Mouse (Mus musculus) gonadal fat pad, adult 2 months (tissue): ENCODE data around the gene Bmp8a. TPM values are rescaled to one million over a fixed set of nuclear protein-coding genes. Genes with fewer than 3 reads are reported as not detected.
"Not testable (repeated sequence)": the region's sequence is repeated elsewhere in the genome, so short reads cannot be mapped to it uniquely, and the experiment has no call there.

Experiments used
- DNase-seq: peaks from one replicate; pipeline ENCODE4 v3.0.0-alpha.2; 2012; ENCODE audit warnings: low read depth
- polyA plus RNA-seq: library from polyadenylated mRNA; depleted of rRNA; stranded (reverse); fragments of >200 nt; gene quantifications from 2 replicates; pipeline ENCODE4 v1.2.3, GENCODE M21; 2012; rRNA removed

Gene Bmp8a
- polyA plus RNA-seq, result 3.1 and 6.7 TPM in 2 replicates

GRCm38 (mm10) chr4:123342642-123343470 is at the start of gene Bmp8a:
Gene Bmp8a, minus strand, starts transcription at chr4:123343252.
- DNase-seq, result no peak

GRCm38 (mm10) chr4:123392187-123392586 is 49.1 kb upstream of the Bmp8a start:
- DNase-seq, result no peak

- no peak for DNase-seq
These were observed 42.0 kb upstream of the Bmp8a start for GRCm38 (mm10) chr4:123385028-123385427.

GRCm38 (mm10) chr4:123383173-123383572 is 40.1 kb upstream of the Bmp8a start:
- no peak for DNase-seq

GRCm38 (mm10) chr4:123382051-123382450 is 39.0 kb upstream of the Bmp8a start:
- DNase-seq, result no peak

GRCm38 (mm10) chr4:123381598-123381997 is 38.5 kb upstream of the Bmp8a start:
- DNase-seq, result no peak

GRCm38 (mm10) chr4:123376031-123376430 is 33.0 kb upstream of the Bmp8a start:
- DNase-seq, result no peak

- DNase-seq, result no peak
These were observed 31.4 kb upstream of the Bmp8a start for GRCm38 (mm10) chr4:123374316-123375008.

GRCm38 (mm10) chr4:123363555-123363954 is 20.5 kb upstream of the Bmp8a start:
- no peak for DNase-seq

- no peak for DNase-seq
These were observed 17.7 kb upstream of the Bmp8a start for GRCm38 (mm10) chr4:123360771-123361170.

GRCm38 (mm10) chr4:123358613-123359012 is 15.6 kb upstream of the Bmp8a start:
- DNase-seq, result no peak

GRCm38 (mm10) chr4:123355941-123356340 is 12.9 kb upstream of the Bmp8a start:
- DNase-seq, result no peak

- no peak for DNase-seq
These were observed 10.3 kb upstream of the Bmp8a start for GRCm38 (mm10) chr4:123353271-123353877.

- DNase-seq, result no peak
These were observed 378 bp upstream of the Bmp8a start for GRCm38 (mm10) chr4:123343471-123343789.

- no peak for DNase-seq
These were observed 886 bp downstream of the Bmp8a start for GRCm38 (mm10) chr4:123342091-123342641.

GRCm38 (mm10) chr4:123340232-123340631 is 2.8 kb downstream of the Bmp8a start:
- no peak for DNase-seq

GRCm38 (mm10) chr4:123337693-123338092 is 5.4 kb downstream of the Bmp8a start:
- DNase-seq, result no peak

- no peak for DNase-seq
These were observed 7.1 kb downstream of the Bmp8a start for GRCm38 (mm10) chr4:123335796-123336585.

- DNase-seq, result not testable (repeated sequence)
These were observed 7.8 kb downstream of the Bmp8a start for GRCm38 (mm10) chr4:123335244-123335643.

GRCm38 (mm10) chr4:123334177-123334576 is 8.9 kb downstream of the Bmp8a start:
- no peak for DNase-seq

- no peak for DNase-seq
These were observed 9.9 kb downstream of the Bmp8a start for GRCm38 (mm10) chr4:123333151-123333550.

- DNase-seq, result not testable (repeated sequence)
These were observed 11.1 kb downstream of the Bmp8a start for GRCm38 (mm10) chr4:123331961-123332360.
